ENCODE assay signal across 25 mouse cellular contexts in genomic region chrX:10984894-10985293, GRCm38 (mm10).
"Had no signal": no experiment of that assay in that cellular context is flagged by ENCODE, and none has a peak within 500 bp of the region (broad histone marks: within the 10 kb centered on the region; RNA-seq: fewer than 3 reads in every experiment).

No protein-coding gene starts in this region.

- H3K27me3 ChIP-seq: heart, embryonic 15.5 days; hindbrain, embryonic 13.5 days; hindbrain, embryonic 15.5 days; intestine, embryonic 15.5 days; limb, embryonic 15.5 days; liver, embryonic 12.5 days had no signal

- H3K36me3 ChIP-seq: heart, embryonic 13.5 days; heart, embryonic 15.5 days; hindbrain, embryonic 13.5 days; hindbrain, embryonic 15.5 days; intestine, embryonic 15.5 days; kidney, embryonic 15.5 days; limb, embryonic 13.5 days; limb, embryonic 15.5 days; liver, embryonic 12.5 days had no signal

- DNase-seq: gastrocnemius, adult 2 months; gastrocnemius, postnatal 10 days; gastrocnemius, postnatal 25 days; heart, adult 11 months; heart, adult 2 months; heart, postnatal 14 days; heart, postnatal 36 days; kidney, adult 11 months; kidney, adult 2 months; kidney, adult 9 months; kidney, postnatal 14 days; kidney, postnatal 36 days; left cerebral cortex, postnatal 4 days had no signal

- H3K4me3 ChIP-seq: gastrocnemius, adult 2 months; heart, adult 2 months; heart, embryonic 13.5 days; heart, embryonic 15.5 days; hindbrain, embryonic 13.5 days; hindbrain, embryonic 15.5 days; intestine, embryonic 15.5 days; kidney, embryonic 15.5 days; layer of hippocampus, adult 2 months; left cerebral cortex, adult 2 months; limb, embryonic 13.5 days; limb, embryonic 15.5 days; liver, embryonic 12.5 days had no signal

- H3K4me2 ChIP-seq: heart, embryonic 11.5 days; heart, embryonic 13.5 days; heart, embryonic 15.5 days; hindbrain, embryonic 13.5 days; hindbrain, embryonic 15.5 days; intestine, embryonic 15.5 days; kidney, embryonic 15.5 days; limb, embryonic 13.5 days; limb, embryonic 15.5 days; liver, embryonic 12.5 days had no signal
